Mouse (Mus musculus) heart, embryonic 14.5 days (tissue): ENCODE data around the gene Nudt2. TPM values are rescaled to one million over a fixed set of nuclear protein-coding genes. Genes with fewer than 3 reads are reported as not detected.

Source experiments
- ATAC-seq: fragments of 200-750 bp; cut with Nextera tagmentation; 2 replicates; pipeline ENCODE4 v1.8.0; 2017; ENCODE audit warnings: low read depth, moderate TSS enrichment; ENCODE audit not compliant: insufficient number of reproducible peaks, insufficient read depth, low FRiP score
- H3K27ac ChIP-seq, 2 experiments: fragments of 200-500 bp in 1 of 2; fragments of 300-500 bp in 1 of 2; sonication (generic) in 1 of 2; replicated peaks in 1 of 2; 2 replicates each; pipeline ENCODE4 v1.5.1; 2012 to 2014; ENCODE audit warnings: low read depth in 2 of 2, low read length in 2 of 2, control low read depth in 1 of 2, mild to moderate bottlenecking in 1 of 2, mixed read lengths in 1 of 2; ENCODE audit not compliant: control insufficient read depth in 1 of 2, insufficient read depth in 1 of 2
- H3K27me3 ChIP-seq: fragments of 300-500 bp; sonication (generic); 2 replicates; pipeline ENCODE4 v1.6.1; 2014; ENCODE audit warnings: mild to moderate bottlenecking, low read length, control low read depth; ENCODE audit not compliant: control insufficient read depth, insufficient read depth
- H3K36me3 ChIP-seq: fragments of 300-500 bp; sonication (generic); 2 replicates; pipeline ENCODE4 v1.6.1; 2014; ENCODE audit warnings: mild to moderate bottlenecking, control low read depth, low read length, mixed read lengths; ENCODE audit not compliant: control insufficient read depth, insufficient read depth
- H3K4me1 ChIP-seq, 2 experiments: fragments of 200-500 bp in 1 of 2; fragments of 300-500 bp in 1 of 2; sonication (generic) in 1 of 2; 2 replicates each; pipeline ENCODE4 v1.6.1; 2012 to 2014; ENCODE audit warnings: low read length in 2 of 2, control low read depth in 1 of 2, mixed read lengths in 1 of 2; ENCODE audit not compliant: control insufficient read depth in 2 of 2, insufficient read depth in 2 of 2
- H3K4me2 ChIP-seq: fragments of 300-500 bp; sonication (generic); 2 replicates; pipeline ENCODE4 v1.6.1; 2014; ENCODE audit warnings: mild to moderate bottlenecking, low read length
- H3K4me3 ChIP-seq, 2 experiments: fragments of 200-500 bp in 1 of 2; fragments of 300-500 bp in 1 of 2; sonication (generic) in 1 of 2; 2 replicates each; pipeline ENCODE4 v1.5.1; 2012 to 2014; ENCODE audit warnings: low read length in 2 of 2, mild to moderate bottlenecking in 2 of 2, control low read depth in 1 of 2, low read depth in 1 of 2, moderate library complexity in 1 of 2; ENCODE audit not compliant: control insufficient read depth in 1 of 2, insufficient read depth in 1 of 2
- H3K9ac ChIP-seq: fragments of 300-500 bp; sonication (generic); 2 replicates; pipeline ENCODE4 v1.6.1; 2014; ENCODE audit warnings: mild to moderate bottlenecking, low read length
- H3K9me3 ChIP-seq: fragments of 300-500 bp; sonication (generic); 2 replicates; pipeline ENCODE4 v1.6.1; 2016; ENCODE audit warnings: low read length, control low read depth; ENCODE audit not compliant: control insufficient read depth
- WGBS: fragments of 180-500 bp; shearing (Covaris S2); extraction: QIAGEN DNeasy Blood & Tissue Kit; methylation state at CpG from one replicate; pipeline ENCODE4 v1.1.7; 2014; 5-methylcytosine and 5-hydroxymethylcytosine counted together
- polyA plus RNA-seq: library from polyadenylated mRNA; unstranded; fragments of >200 nt; fragmentation: Nextera tagmentation; extraction: Ambion mirVana; gene quantifications from 2 replicates; pipeline ENCODE4 v1.2.1, GENCODE M21; 2014

Nudt2 gene
- polyA plus RNA-seq, 1 experiment from 2014 or later = 43.9 TPM

GRCm38 (mm10) chr4:41478751-41479455 is 14.0 kb downstream of the Nudt2 start:
- no peak overlapping the region for H3K27ac ChIP-seq
- no peaks in the 10 kb centered on the region for H3K27me3 ChIP-seq
- no peak overlapping the region for H3K4me2 ChIP-seq
- WGBS = 58% methylated on average over 4 of the region's 4 CpGs
- no peak overlapping the region for H3K9ac ChIP-seq
- H3K9me3 ChIP-seq = no peaks in the 10 kb centered on the region
- peaks cover 5 to 6% of the 10 kb centered on the region in 2 experiments; a peak in 1 of 4 replicates for H3K4me1 ChIP-seq
- H3K4me3 ChIP-seq = no peak overlapping the region
- peaks cover 7% of the 10 kb centered on the region; the same call in 1 of the 2 replicates for H3K36me3 ChIP-seq
- ATAC-seq = 0 out of 2 replicates have a peak, but pooled peaks have one; percentile 23

GRCm38 (mm10) chr4:41479456-41479804 is 14.5 kb downstream of the Nudt2 start:
- ATAC-seq = peak; percentile 16; the same call in 1 of the 2 replicates
- 0 out of 4 replicates have a peak overlapping the region, but pooled peaks of 1 of the 2 experiments have one; percentile 0 for H3K27ac ChIP-seq
- no peak overlapping the region for H3K9ac ChIP-seq
- peaks cover 7% of the 10 kb centered on the region; the same call in 1 of the 2 replicates for H3K36me3 ChIP-seq
- no peaks in the 10 kb centered on the region for H3K9me3 ChIP-seq
- no peak overlapping the region for H3K4me3 ChIP-seq
- no peak overlapping the region for H3K4me2 ChIP-seq
- WGBS = 68% methylated on average over 1 of the region's 1 CpGs
- peaks cover 5 to 6% of the 10 kb centered on the region in 2 experiments; a peak in 1 of 4 replicates for H3K4me1 ChIP-seq
- no peaks in the 10 kb centered on the region for H3K27me3 ChIP-seq

- ATAC-seq = no peak
- peaks cover 5 to 6% of the 10 kb centered on the region in 2 experiments; a peak in 1 of 4 replicates for H3K4me1 ChIP-seq
- no peak overlapping the region for H3K4me2 ChIP-seq
- H3K27me3 ChIP-seq = no peaks in the 10 kb centered on the region
- H3K9me3 ChIP-seq = no peaks in the 10 kb centered on the region
- WGBS = 74% methylated on average over 8 of the region's 8 CpGs
- H3K36me3 ChIP-seq = peaks cover 7% of the 10 kb centered on the region; the same call in 1 of the 2 replicates
- H3K4me3 ChIP-seq = no peak overlapping the region
- no peak overlapping the region for H3K9ac ChIP-seq
- H3K27ac ChIP-seq = 0 out of 4 replicates have a peak overlapping the region, but pooled peaks of 1 of the 2 experiments have one; percentile 0
Measured at GRCm38 (mm10) chr4:41480254-41480653, 15.3 kb downstream of the Nudt2 start.

GRCm38 (mm10) chr4:41481601-41482017 is 16.7 kb downstream of the Nudt2 start:
- Histone ChIP-seq H3K27ac (no peak overlapping the region; a peak in 1 of 4 replicates), H3K9me3 (peaks cover 4% of the 10 kb centered on the region; the same call in 1 of the 2 replicates), H3K4me3 (no peak overlapping the region), H3K9ac (no peak overlapping the region), H3K4me2 (no peak overlapping the region), H3K4me1 (peaks cover 5 to 6% of the 10 kb centered on the region in 2 experiments; a peak in 1 of 4 replicates), H3K36me3 (peaks cover 7% of the 10 kb centered on the region; the same call in 1 of the 2 replicates), H3K27me3 (no peaks in the 10 kb centered on the region)
- no peak for ATAC-seq
- WGBS = 32% methylated on average over 6 of the region's 6 CpGs

GRCm38 (mm10) chr4:41492951-41493350 is 28.0 kb downstream of the Nudt2 start:
- Histone ChIP-seq H3K27me3 (peaks cover 27% of the 10 kb centered on the region), H3K36me3 (no peaks in the 10 kb centered on the region), H3K4me3 (no peak overlapping the region), H3K4me1 (peaks cover 6% of the 10 kb centered on the region in 2 experiments; a peak in 3 of 4 replicates), H3K27ac (no peak overlapping the region), H3K4me2 (no peak overlapping the region), H3K9ac (no peak overlapping the region), H3K9me3 (no peaks in the 10 kb centered on the region)
- ATAC-seq = no peak
- 74% methylated on average over 7 of the region's 7 CpGs for WGBS

- WGBS = 88% methylated on average over 3 of the region's 3 CpGs
- H3K4me2 ChIP-seq = no peak overlapping the region
- H3K36me3 ChIP-seq = no peaks in the 10 kb centered on the region
- H3K4me1 ChIP-seq = peaks cover 12 to 13% of the 10 kb centered on the region in 2 experiments; a peak in 3 of 4 replicates
- no peak overlapping the region for H3K9ac ChIP-seq
- H3K27me3 ChIP-seq = peaks cover 33% of the 10 kb centered on the region
- H3K27ac ChIP-seq = no peak overlapping the region
- no peak overlapping the region for H3K4me3 ChIP-seq
- no peaks in the 10 kb centered on the region for H3K9me3 ChIP-seq
- ATAC-seq = no peak
Measured at GRCm38 (mm10) chr4:41493464-41494116, 28.6 kb downstream of the Nudt2 start.

GRCm38 (mm10) chr4:41494378-41494777 is 29.4 kb downstream of the Nudt2 start:
- Histone ChIP-seq H3K4me3 (no peak overlapping the region), H3K4me1 (peaks cover 16 to 19% of the 10 kb centered on the region in 2 experiments; a peak in 3 of 4 replicates), H3K27me3 (peaks cover 41% of the 10 kb centered on the region), H3K9me3 (no peaks in the 10 kb centered on the region), H3K4me2 (no peak overlapping the region), H3K36me3 (no peaks in the 10 kb centered on the region), H3K27ac (no peak overlapping the region), H3K9ac (no peak overlapping the region)
- ATAC-seq = no peak
- WGBS = 42% methylated on average over 3 of the region's 3 CpGs
